Mouse (Mus musculus): ENCODE measurements around the gene Lsamp. TPM values are rescaled to one million over a fixed set of nuclear protein-coding genes. Genes with fewer than 3 reads are reported as not detected.

Lsamp gene
- polyA plus RNA-seq, 1 experiment from 2014 or later: 11.8 TPM

DNA sequence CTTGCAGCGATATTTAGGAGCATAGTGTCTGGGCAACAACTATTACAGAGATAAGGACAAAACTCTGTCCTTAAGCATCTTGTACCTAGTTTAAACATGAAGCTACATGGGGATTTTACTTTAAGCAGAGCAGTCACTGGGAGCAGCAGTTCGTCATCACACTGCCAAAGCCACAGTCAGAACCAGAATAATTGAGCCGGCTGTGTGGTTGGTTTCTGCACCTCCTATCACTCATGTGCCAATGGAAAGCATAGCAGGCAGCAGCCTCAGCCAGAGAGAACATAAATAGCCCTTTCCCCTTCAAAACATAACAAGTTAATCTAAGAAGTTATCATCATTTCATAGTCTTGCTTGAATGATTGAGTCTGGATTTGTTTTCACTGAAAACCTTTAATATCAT lies 2075.8 kb downstream of the Lsamp start:
- no peak for ATAC-seq (ENCODE audit: insufficient number of reproducible peaks, insufficient read depth, low FRiP score, low TSS enrichment, low read depth)
- WGBS: 78% methylated on average over 3 of the region's 3 CpGs
- no peak overlapping the region for H3K27ac ChIP-seq
- H3K36me3 ChIP-seq: no peaks in the 10 kb centered on the region
- H3K9ac ChIP-seq: no peak overlapping the region
- no peaks in the 10 kb centered on the region for H3K9me3 ChIP-seq
- H3K4me2 ChIP-seq: no peak overlapping the region
- H3K4me1 ChIP-seq: no peaks in the 10 kb centered on the region
- no peak overlapping the region for H3K4me3 ChIP-seq
- H3K27me3 ChIP-seq: no peaks in the 10 kb centered on the region

GRCm38 (mm10) chr16:42074325-42074724 lies 2090.2 kb downstream of the Lsamp start:
- no peak overlapping the region for H3K4me2 ChIP-seq
- H3K9ac ChIP-seq: no peak overlapping the region
- WGBS: 80% methylated on average over 3 of the region's 3 CpGs
- no peaks in the 10 kb centered on the region for H3K27me3 ChIP-seq
- no peak overlapping the region for H3K27ac ChIP-seq
- ATAC-seq (ENCODE audit: insufficient number of reproducible peaks, insufficient read depth, low FRiP score, low TSS enrichment, low read depth): no peak
- H3K4me3 ChIP-seq: no peak overlapping the region
- H3K9me3 ChIP-seq: no peaks in the 10 kb centered on the region
- no peaks in the 10 kb centered on the region for H3K36me3 ChIP-seq
- no peaks in the 10 kb centered on the region for H3K4me1 ChIP-seq

GRCm38 (mm10) chr16:42079573-42079972 lies 2095.4 kb downstream of the Lsamp start:
- Histone ChIP-seq H3K9me3 (no peaks in the 10 kb centered on the region), H3K4me2 (no peak overlapping the region), H3K4me3 (no peak overlapping the region), H3K4me1 (no peaks in the 10 kb centered on the region), H3K9ac (no peak overlapping the region), H3K27ac (no peak overlapping the region), H3K36me3 (no peaks in the 10 kb centered on the region), H3K27me3 (no peaks in the 10 kb centered on the region)
- no peak for ATAC-seq (ENCODE audit: insufficient number of reproducible peaks, insufficient read depth, low FRiP score, low TSS enrichment, low read depth)
- 91% methylated on average over 4 of the region's 4 CpGs for WGBS

GRCm38 (mm10) chr16:42081611-42082010 lies 2097.4 kb downstream of the Lsamp start:
- no peak overlapping the region for H3K4me3 ChIP-seq
- H3K9ac ChIP-seq: no peak overlapping the region
- H3K9me3 ChIP-seq: no peaks in the 10 kb centered on the region
- 36% methylated on average over 2 of the region's 2 CpGs for WGBS
- no peaks in the 10 kb centered on the region for H3K4me1 ChIP-seq
- no peaks in the 10 kb centered on the region for H3K36me3 ChIP-seq
- H3K4me2 ChIP-seq: no peak overlapping the region
- no peak overlapping the region for H3K27ac ChIP-seq
- H3K27me3 ChIP-seq: no peaks in the 10 kb centered on the region
- no peak for ATAC-seq (ENCODE audit: insufficient number of reproducible peaks, insufficient read depth, low FRiP score, low TSS enrichment, low read depth)

DNA sequence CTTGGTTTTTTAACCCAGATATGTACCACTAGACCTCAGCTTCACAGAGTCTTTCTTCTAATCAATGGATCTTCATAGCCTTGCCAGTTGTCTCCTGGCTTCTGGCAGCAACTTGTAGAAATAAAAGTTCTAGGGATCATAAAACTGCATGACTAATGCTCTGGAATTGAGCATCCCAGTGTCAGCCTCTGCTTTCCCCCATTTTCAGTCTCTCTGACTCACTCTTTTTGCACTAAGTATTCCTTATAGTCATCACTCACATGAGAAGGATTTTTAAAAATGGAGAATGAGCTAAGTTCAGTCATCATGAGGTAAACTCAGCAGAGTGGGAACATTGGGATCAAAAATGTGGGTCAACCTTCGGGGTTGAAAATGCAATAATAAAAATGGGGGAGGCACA lies 2113.3 kb downstream of the Lsamp start:
- H3K27me3 ChIP-seq: no peaks in the 10 kb centered on the region
- H3K27ac ChIP-seq: no peak overlapping the region
- no peak overlapping the region for H3K4me2 ChIP-seq
- ATAC-seq (ENCODE audit: insufficient number of reproducible peaks, insufficient read depth, low FRiP score, low TSS enrichment, low read depth): no peak
- no peak overlapping the region for H3K9ac ChIP-seq
- H3K4me1 ChIP-seq: no peaks in the 10 kb centered on the region
- no peak overlapping the region for H3K4me3 ChIP-seq
- WGBS: 90% methylated on average over 1 of the region's 1 CpGs
- H3K9me3 ChIP-seq: no peaks in the 10 kb centered on the region
- no peaks in the 10 kb centered on the region for H3K36me3 ChIP-seq

DNA sequence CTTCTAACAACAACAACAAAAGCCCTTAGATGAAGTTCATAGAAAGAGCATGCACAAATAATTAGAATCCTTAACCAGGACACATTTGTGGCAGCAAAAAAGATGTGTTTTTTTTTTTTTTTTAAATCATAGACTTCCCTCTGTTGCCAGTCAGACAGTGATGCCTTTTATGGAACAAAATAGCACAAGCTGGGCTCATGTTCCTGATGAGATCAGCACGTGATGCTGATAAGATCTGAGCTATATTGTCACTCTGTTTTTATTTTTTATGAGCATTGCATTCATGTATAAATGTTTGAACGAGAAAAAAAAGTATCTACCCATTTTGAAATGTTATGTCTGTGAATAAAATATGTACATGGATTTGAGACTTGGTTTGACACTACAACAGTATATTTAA lies 2118.0 kb downstream of the Lsamp start:
- Histone ChIP-seq H3K9me3 (no peaks in the 10 kb centered on the region), H3K9ac (no peak overlapping the region), H3K27ac (no peak overlapping the region), H3K4me3 (no peak overlapping the region), H3K4me1 (no peaks in the 10 kb centered on the region), H3K27me3 (no peaks in the 10 kb centered on the region), H3K4me2 (no peak overlapping the region), H3K36me3 (no peaks in the 10 kb centered on the region)
- WGBS: 46% methylated on average over 2 of the region's 2 CpGs
- no peak for ATAC-seq (ENCODE audit: insufficient number of reproducible peaks, insufficient read depth, low FRiP score, low TSS enrichment, low read depth)

- H3K27me3 ChIP-seq: no peaks in the 10 kb centered on the region
- H3K27ac ChIP-seq: no peak overlapping the region
- no peaks in the 10 kb centered on the region for H3K4me1 ChIP-seq
- 76% methylated on average over 8 of the region's 8 CpGs for WGBS
- no peak overlapping the region for H3K4me2 ChIP-seq
- no peak for ATAC-seq (ENCODE audit: insufficient number of reproducible peaks, insufficient read depth, low FRiP score, low TSS enrichment, low read depth)
- no peak overlapping the region for H3K4me3 ChIP-seq
- H3K9me3 ChIP-seq: no peaks in the 10 kb centered on the region
- no peak overlapping the region for H3K9ac ChIP-seq
- H3K36me3 ChIP-seq: no peaks in the 10 kb centered on the region
Measured at GRCm38 (mm10) chr16:42102635-42103034, 2118.5 kb downstream of the Lsamp start.

GRCm38 (mm10) chr16:42112251-42112650 lies 2128.1 kb downstream of the Lsamp start:
- no peak for ATAC-seq (ENCODE audit: insufficient number of reproducible peaks, insufficient read depth, low FRiP score, low TSS enrichment, low read depth)
- Histone ChIP-seq H3K4me1 (no peaks in the 10 kb centered on the region), H3K9me3 (no peaks in the 10 kb centered on the region), H3K4me3 (no peak overlapping the region), H3K9ac (no peak overlapping the region), H3K27me3 (no peaks in the 10 kb centered on the region), H3K4me2 (no peak overlapping the region), H3K27ac (no peak overlapping the region), H3K36me3 (no peaks in the 10 kb centered on the region)
- WGBS: 95% methylated on average over 1 of the region's 1 CpGs

DNA sequence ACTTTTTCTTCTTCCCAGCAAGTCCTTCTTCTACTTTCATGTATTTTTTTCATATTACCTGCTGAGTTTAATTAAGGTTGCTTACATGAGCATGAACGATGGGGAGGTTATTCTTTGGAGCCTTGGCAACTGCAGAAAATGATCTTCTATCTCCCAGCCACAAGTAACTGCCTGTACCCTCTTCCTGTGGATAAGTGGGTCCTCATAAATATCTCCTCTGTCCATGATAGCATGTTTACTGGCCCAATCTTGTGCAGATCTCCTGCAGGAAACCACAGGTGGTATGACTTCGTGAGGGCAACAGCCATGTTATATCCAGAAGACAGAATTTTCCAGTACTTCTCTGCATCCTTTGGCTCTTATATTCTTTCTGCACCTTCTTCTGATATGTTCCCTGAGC lies 2129.1 kb downstream of the Lsamp start:
- no peak overlapping the region for H3K9ac ChIP-seq
- ATAC-seq (ENCODE audit: insufficient number of reproducible peaks, insufficient read depth, low FRiP score, low TSS enrichment, low read depth): no peak
- H3K4me1 ChIP-seq: no peaks in the 10 kb centered on the region

DNA sequence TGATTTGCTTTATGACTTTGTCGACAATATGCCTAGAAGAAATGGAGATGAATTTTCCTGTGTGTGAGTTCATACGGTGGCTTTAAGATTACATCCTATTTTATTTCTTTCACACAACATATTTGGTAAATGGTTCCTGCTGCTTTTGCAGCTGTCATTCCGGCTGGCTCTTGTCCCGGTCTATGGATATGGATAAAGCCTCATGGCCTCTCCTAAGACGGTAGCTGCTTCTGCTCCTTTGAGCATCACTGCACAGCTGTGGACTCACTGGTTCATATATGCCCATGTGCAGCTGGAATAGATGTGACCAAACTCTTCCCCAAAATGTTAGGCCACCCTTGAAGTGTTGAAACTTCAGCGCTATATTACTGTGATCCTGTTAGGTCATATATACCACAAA lies 2137.6 kb downstream of the Lsamp start:
- no peak overlapping the region for H3K4me2 ChIP-seq
- 86% methylated on average over 6 of the region's 6 CpGs for WGBS
- no peaks in the 10 kb centered on the region for H3K9me3 ChIP-seq
- no peaks in the 10 kb centered on the region for H3K4me1 ChIP-seq
- H3K9ac ChIP-seq: no peak overlapping the region
- H3K27me3 ChIP-seq: no peaks in the 10 kb centered on the region
- ATAC-seq (ENCODE audit: insufficient number of reproducible peaks, insufficient read depth, low FRiP score, low TSS enrichment, low read depth): no peak
- H3K27ac ChIP-seq: no peak overlapping the region
- H3K4me3 ChIP-seq: no peak overlapping the region
- H3K36me3 ChIP-seq: no peaks in the 10 kb centered on the region

More for the DNA sequence above, 2129.1 kb downstream of the Lsamp start:
- Histone ChIP-seq H3K4me3 (no peak overlapping the region), H3K27me3 (no peaks in the 10 kb centered on the region), H3K36me3 (no peaks in the 10 kb centered on the region), H3K9me3 (no peaks in the 10 kb centered on the region), H3K27ac (no peak overlapping the region), H3K4me2 (no peak overlapping the region)
- 86% methylated on average over 2 of the region's 2 CpGs for WGBS

GRCm38 (mm10) chr16:42123826-42124225 lies 2139.7 kb downstream of the Lsamp start:
- no peaks in the 10 kb centered on the region for H3K4me1 ChIP-seq
- no peak overlapping the region for H3K4me3 ChIP-seq
- H3K27me3 ChIP-seq: no peaks in the 10 kb centered on the region
- no peaks in the 10 kb centered on the region for H3K36me3 ChIP-seq
- no peak for ATAC-seq (ENCODE audit: insufficient number of reproducible peaks, insufficient read depth, low FRiP score, low TSS enrichment, low read depth)
- H3K27ac ChIP-seq: no peak overlapping the region
- no peaks in the 10 kb centered on the region for H3K9me3 ChIP-seq
- no peak overlapping the region for H3K4me2 ChIP-seq
- no peak overlapping the region for H3K9ac ChIP-seq
- WGBS: 56% methylated on average over 4 of the region's 4 CpGs

- no peaks in the 10 kb centered on the region for H3K9me3 ChIP-seq
- H3K4me2 ChIP-seq: no peak overlapping the region
- no peak overlapping the region for H3K27ac ChIP-seq
- H3K4me1 ChIP-seq: no peaks in the 10 kb centered on the region
- no peaks in the 10 kb centered on the region for H3K36me3 ChIP-seq
- no peak overlapping the region for H3K9ac ChIP-seq
- 85% methylated on average over 2 of the region's 2 CpGs for WGBS
- no peak for ATAC-seq (ENCODE audit: insufficient number of reproducible peaks, insufficient read depth, low FRiP score, low TSS enrichment, low read depth)
- H3K27me3 ChIP-seq: no peaks in the 10 kb centered on the region
- H3K4me3 ChIP-seq: no peak overlapping the region
Measured at GRCm38 (mm10) chr16:42126061-42126460, 2141.9 kb downstream of the Lsamp start.

DNA sequence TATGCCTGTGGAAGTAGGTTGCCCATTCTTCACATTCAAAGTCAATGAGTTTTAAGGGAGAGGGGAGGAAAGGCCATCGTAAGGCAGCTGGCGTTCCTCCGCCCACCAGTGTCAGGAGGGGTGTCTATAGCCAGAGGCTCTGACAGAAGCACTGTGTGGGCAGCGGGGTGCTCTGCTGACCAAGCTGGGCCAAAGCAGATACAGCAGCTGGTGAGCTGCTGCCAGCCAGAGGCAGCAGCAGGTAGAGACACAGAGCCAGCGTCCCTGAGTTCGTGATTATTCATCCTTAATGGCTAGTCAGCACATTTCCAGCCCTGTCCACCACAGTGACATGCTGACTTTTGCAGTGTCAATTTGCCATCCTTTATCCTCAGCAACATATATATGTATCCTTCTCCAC lies 2163.0 kb downstream of the Lsamp start:
- H3K9me3 ChIP-seq: no peaks in the 10 kb centered on the region
- peaks cover 2% of the 10 kb centered on the region; the same call in 1 of the 2 replicates for H3K27me3 ChIP-seq
- no peak for ATAC-seq (ENCODE audit: insufficient number of reproducible peaks, insufficient read depth, low FRiP score, low TSS enrichment, low read depth)
- WGBS: 61% methylated on average over 6 of the region's 6 CpGs
- H3K4me1 ChIP-seq: no peaks in the 10 kb centered on the region
- H3K4me2 ChIP-seq: no peak overlapping the region
- no peak overlapping the region for H3K4me3 ChIP-seq
- no peak overlapping the region for H3K9ac ChIP-seq
- no peak overlapping the region for H3K27ac ChIP-seq
- no peaks in the 10 kb centered on the region for H3K36me3 ChIP-seq

Data from embryonic facial prominence, embryonic 13.5 days (tissue).